Mouse (Mus musculus): ENCODE measurements around the gene Pde6g.

The Pde6g gene

GRCm38 (mm10) chr11:120453306-120453705 lies at the start of gene Pde6g:
Gene Pde6g (minus strand): TSS chr11:120453500.
- DNase-seq (ENCODE audit: low spot score): no peak

GRCm38 (mm10) chr11:120501701-120502100 lies 48.4 kb upstream of the Pde6g start:
- DNase-seq (ENCODE audit: low spot score): no peak

- no peak for DNase-seq (ENCODE audit: low spot score)
Observed at GRCm38 (mm10) chr11:120501018-120501417, 47.7 kb upstream of the Pde6g start.

- DNase-seq (ENCODE audit: low spot score): no peak
Observed at GRCm38 (mm10) chr11:120500357-120500756, 47.1 kb upstream of the Pde6g start.

GRCm38 (mm10) chr11:120499894-120500293 lies 46.6 kb upstream of the Pde6g start:
- DNase-seq (ENCODE audit: low spot score): no peak

- no peak for DNase-seq (ENCODE audit: low spot score)
Observed at GRCm38 (mm10) chr11:120498891-120499290, 45.6 kb upstream of the Pde6g start.

- DNase-seq (ENCODE audit: low spot score): no peak
Observed at GRCm38 (mm10) chr11:120498226-120498625, 44.9 kb upstream of the Pde6g start.

- DNase-seq (ENCODE audit: low spot score): peak; percentile 78
Observed at GRCm38 (mm10) chr11:120497436-120497835, 44.1 kb upstream of the Pde6g start.

GRCm38 (mm10) chr11:120493911-120494310 lies 40.6 kb upstream of the Pde6g start:
- DNase-seq (ENCODE audit: low spot score): no peak

- DNase-seq (ENCODE audit: low spot score): no peak
Observed at GRCm38 (mm10) chr11:120493351-120493750, 40.1 kb upstream of the Pde6g start.

GRCm38 (mm10) chr11:120492878-120493203 lies 39.5 kb upstream of the Pde6g start:
- DNase-seq (ENCODE audit: low spot score): no peak

- no peak for DNase-seq (ENCODE audit: low spot score)
Observed at GRCm38 (mm10) chr11:120492024-120492877, 39.0 kb upstream of the Pde6g start.

- peak; percentile 86 for DNase-seq (ENCODE audit: low spot score)
Observed at GRCm38 (mm10) chr11:120491317-120492023, 38.2 kb upstream of the Pde6g start, which contains the start of gene Slc25a10. Gene Slc25a10 (plus strand): TSS chr11:120491840.

GRCm38 (mm10) chr11:120490291-120491046 lies 37.2 kb upstream of the Pde6g start:
- DNase-seq (ENCODE audit: low spot score): no peak

- DNase-seq (ENCODE audit: low spot score): peak; percentile 49
Observed at GRCm38 (mm10) chr11:120489054-120489761, 35.9 kb upstream of the Pde6g start.

GRCm38 (mm10) chr11:120488516-120488915 lies 35.2 kb upstream of the Pde6g start:
- DNase-seq (ENCODE audit: low spot score): no peak

- no peak for DNase-seq (ENCODE audit: low spot score)
Observed at GRCm38 (mm10) chr11:120485251-120485650, 32.0 kb upstream of the Pde6g start.

- peak; percentile 83 for DNase-seq (ENCODE audit: low spot score)
Observed at GRCm38 (mm10) chr11:120484265-120484981, 31.1 kb upstream of the Pde6g start, which contains the start of gene Mrpl12. Gene Mrpl12 (plus strand): TSS chr11:120484613.

- no peak for DNase-seq (ENCODE audit: low spot score)
Observed at GRCm38 (mm10) chr11:120483448-120483934, 30.2 kb upstream of the Pde6g start.

- DNase-seq (ENCODE audit: low spot score): no peak
Observed at GRCm38 (mm10) chr11:120472052-120472451, 18.8 kb upstream of the Pde6g start.

GRCm38 (mm10) chr11:120467736-120468092 lies 14.4 kb upstream of the Pde6g start:
- DNase-seq (ENCODE audit: low spot score): no peak
